Mouse (Mus musculus) testis, adult 2 months (tissue): Measurements from ENCODE around the gene Atp6v0c.

Experiments
- CTCF ChIP-seq: fragments of 200-500 bp; IDR thresholded peaks from 2 replicates; pipeline ENCODE4 v1.5.1; 2012; ENCODE audit warnings: low read depth, mild to moderate bottlenecking, inconsistent platforms, low read length, moderate library complexity; ENCODE audit not compliant: control insufficient read depth, insufficient read depth, insufficient replicate concordance
- POLR2A ChIP-seq: fragments of 200-500 bp; IDR thresholded peaks from 2 replicates; pipeline ENCODE4 v1.6.1; 2012; ENCODE audit warnings: low read depth, mild to moderate bottlenecking, inconsistent platforms, low read length, moderate library complexity; ENCODE audit not compliant: control insufficient read depth

- TF ChIP-seq CTCF (no peak), POLR2A (no peak)
Observed at GRCm38 (mm10) chr17:24168590-24169277, 768 bp downstream of the Atp6v0c start.
